Comparison of ENCODE assay signal across 8 mouse cellular contexts in the genomic region with DNA sequence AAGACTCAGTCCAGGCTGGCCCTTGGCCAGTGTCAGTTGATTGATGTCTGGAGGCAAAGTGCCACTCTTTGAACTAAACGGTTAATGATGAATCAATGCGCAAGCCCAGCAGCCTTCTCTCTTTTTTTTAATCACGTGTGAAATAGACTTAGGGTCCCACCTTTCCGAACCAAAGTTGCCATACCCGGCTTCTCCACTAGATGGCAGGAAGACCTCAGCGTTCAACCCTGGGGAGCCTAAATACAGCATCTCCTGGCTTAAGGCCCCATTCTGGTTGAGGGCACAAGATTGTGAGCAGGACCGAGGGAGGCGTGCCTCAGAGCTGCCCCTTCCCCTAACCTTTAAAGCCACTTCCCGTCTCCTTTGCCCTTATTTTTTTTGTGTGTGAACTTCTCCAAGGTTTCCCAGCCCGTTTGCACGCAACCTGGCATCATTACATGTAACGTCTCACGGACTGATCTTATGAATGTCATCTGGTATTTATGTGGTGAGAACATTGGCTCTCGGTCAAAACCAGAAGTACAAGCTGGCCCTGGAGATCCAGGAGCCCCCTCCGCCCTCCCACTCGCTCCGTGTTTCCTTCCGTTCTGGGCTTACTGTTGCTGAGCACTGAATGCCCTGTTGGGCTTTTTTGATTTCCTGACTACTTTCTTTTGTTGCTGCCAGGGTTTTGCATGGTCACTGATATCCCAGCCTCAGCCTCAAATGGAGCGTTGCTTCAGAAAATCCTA. TPM values are rescaled to one million over a fixed set of nuclear protein-coding genes. Genes with fewer than 3 reads are reported as not detected.
DNase-seq lines count a peak whose midpoint lies in the region; ATAC-seq lines count a peak whose summit lies in the region.

No protein-coding gene starts in this region.

- 31% methylated on average over 19 of the region's 19 CpGs for WGBS in hindbrain, embryonic 12.5 days

- ATAC-seq in hindbrain, embryonic 12.5 days (ENCODE audit: low FRiP score): peak; percentile 80

- H3K4me3 ChIP-seq in hindbrain, embryonic 12.5 days: no peak overlapping the region

- no peaks in the 10 kb centered on the region for H3K36me3 ChIP-seq in hindbrain, embryonic 12.5 days

- H3K27me3 ChIP-seq in hindbrain, embryonic 12.5 days: no peaks in the 10 kb centered on the region

- peak; percentile 82 for DNase-seq in Muller cell, postnatal 12 days (ENCODE audit: inconsistent ontology term)
- DNase-seq in cerebellum, adult 9-11 months: peak; percentile 47
- peak; percentile 59 to 85 for DNase-seq in frontal cortex, postnatal 10 days (ENCODE audit: low spot score in 2 of 2)
- peak; percentile 89 to 90 for DNase-seq in layer of hippocampus, postnatal 14 days (ENCODE audit: low spot score in 2 of 2)
- DNase-seq in lung, postnatal 14 days: peak; percentile 85
- DNase-seq in retina, embryonic 14.5 days (ENCODE audit: low spot score): peak; percentile 94
- peak; percentile 65 to 74 for DNase-seq in thymus, postnatal 36 days

- no peak overlapping the region for H3K27ac ChIP-seq in hindbrain, embryonic 12.5 days

- peaks cover 5% of the 10 kb centered on the region; the same call in 1 of the 2 replicates for H3K4me1 ChIP-seq in hindbrain, embryonic 12.5 days

- H3K4me2 ChIP-seq in hindbrain, embryonic 12.5 days (replicated peaks): peak overlapping the region; percentile 32; the same call in 1 of the 2 replicates

- H3K9ac ChIP-seq in hindbrain, embryonic 12.5 days: 0 out of 2 replicates have a peak overlapping the region, but pooled peaks have one; percentile 18

- H3K9me3 ChIP-seq in hindbrain, embryonic 12.5 days (replicated peaks): no peaks in the 10 kb centered on the region

RNA-seq across cellular contexts. Expression of a gene that starts 22.4 kb away (rescaled TPM):
- polyA plus RNA-seq in hindbrain, embryonic 12.5 days (2016; fragmentation: Nextera tagmentation; extraction: Ambion mirVana): 1.6 and 1.7 TPM in 2 replicates
- total RNA-seq in layer of hippocampus, postnatal 14 days (2021): under 1 TPM in 1 of 2 experiments, not detected in 1; 0.17 TPM

RNA-seq across cellular contexts. Expression of a gene that starts 30.2 kb away (rescaled TPM):
- not detected in 2 replicates for polyA plus RNA-seq in hindbrain, embryonic 12.5 days (2016; fragmentation: Nextera tagmentation; extraction: Ambion mirVana)
- total RNA-seq in layer of hippocampus, postnatal 14 days (2021): not detected
